Mouse (Mus musculus): ENCODE measurements around the gene Abca13.

DNA sequence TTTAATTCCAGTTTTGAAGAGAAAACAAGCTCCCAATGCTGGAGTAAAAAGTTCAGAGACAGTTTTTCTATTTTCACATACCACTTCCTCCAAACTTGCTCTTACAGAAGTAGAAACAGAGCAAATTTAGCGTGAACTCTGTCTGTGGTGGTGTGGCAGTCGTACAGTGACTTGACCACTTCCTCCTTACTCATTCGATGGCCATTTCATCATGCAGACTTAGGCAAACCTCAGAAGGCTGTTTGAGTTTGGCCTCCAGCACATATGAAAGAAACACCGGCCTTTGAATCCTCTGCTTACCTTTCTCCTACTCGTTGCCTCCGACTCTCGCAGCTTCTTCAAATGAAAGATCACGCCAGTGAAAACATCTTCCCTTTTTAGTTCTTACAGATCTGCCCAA, 340.0 kb downstream of the Abca13 start:
- TF ChIP-seq CTCF (IDR thresholded peaks at IDR 0.05; ENCODE audit: low read depth, low read length) (no peak), POLR2A (IDR thresholded peaks at IDR 0.05; ENCODE audit: borderline replicate concordance, low read depth, low read length) (no peak)
